Mouse (Mus musculus): ENCODE measurements at regions not wholly inside any gene's neighbourhood (a gene's known extent, or its start where the extent isn't known, plus 50 kb on each side); places are given as distances from the start of the nearest gene placed in this dataset.

GRCm38 (mm10) chr1:78050231-78050630 lies 146.7 kb downstream of the Pax3 start:
- Histone ChIP-seq H3K27ac (ENCODE audit: insufficient read depth, low read depth, low read length) (no peak overlapping the region), H3K4me1 (ENCODE audit: control insufficient read depth, insufficient read depth, low read length) (no peaks in the 10 kb centered on the region), H3K4me3 (ENCODE audit: insufficient read depth, low read length) (no peak overlapping the region)
- TF ChIP-seq POLR2A (IDR thresholded peaks at IDR 0.05; ENCODE audit: borderline replicate concordance, low read depth, low read length) (no peak), CTCF (IDR thresholded peaks at IDR 0.05; ENCODE audit: low read depth, low read length) (no peak)

GRCm38 (mm10) chr1:78032336-78032735 lies 164.6 kb downstream of the Pax3 start:
- no peak overlapping the region for H3K27ac ChIP-seq (ENCODE audit: insufficient read depth, low read depth, low read length)
- TF ChIP-seq CTCF (IDR thresholded peaks at IDR 0.05; ENCODE audit: low read depth, low read length): no peak
- TF ChIP-seq POLR2A (IDR thresholded peaks at IDR 0.05; ENCODE audit: borderline replicate concordance, low read depth, low read length): no peak
- H3K4me1 ChIP-seq (ENCODE audit: control insufficient read depth, insufficient read depth, low read length): no peaks in the 10 kb centered on the region
- H3K4me3 ChIP-seq (ENCODE audit: insufficient read depth, low read length): no peak overlapping the region

GRCm38 (mm10) chr1:78021766-78022165 lies 175.2 kb downstream of the Pax3 start:
- Histone ChIP-seq H3K4me3 (ENCODE audit: insufficient read depth, low read length) (no peak overlapping the region), H3K27ac (ENCODE audit: insufficient read depth, low read depth, low read length) (no peak overlapping the region), H3K4me1 (ENCODE audit: control insufficient read depth, insufficient read depth, low read length) (no peaks in the 10 kb centered on the region)
- TF ChIP-seq POLR2A (IDR thresholded peaks at IDR 0.05; ENCODE audit: borderline replicate concordance, low read depth, low read length) (no peak), CTCF (IDR thresholded peaks at IDR 0.05; ENCODE audit: low read depth, low read length) (no peak)

- no peak overlapping the region for H3K4me3 ChIP-seq (ENCODE audit: insufficient read depth, low read length)
- TF ChIP-seq POLR2A (IDR thresholded peaks at IDR 0.05; ENCODE audit: borderline replicate concordance, low read depth, low read length): no peak
- TF ChIP-seq CTCF (IDR thresholded peaks at IDR 0.05; ENCODE audit: low read depth, low read length): no peak
- H3K4me1 ChIP-seq (ENCODE audit: control insufficient read depth, insufficient read depth, low read length): no peaks in the 10 kb centered on the region
- no peak overlapping the region for H3K27ac ChIP-seq (ENCODE audit: insufficient read depth, low read depth, low read length)
Measured at GRCm38 (mm10) chr1:78021014-78021413, 175.9 kb downstream of the Pax3 start.

- H3K4me1 ChIP-seq (ENCODE audit: control insufficient read depth, insufficient read depth, low read length): no peaks in the 10 kb centered on the region
- TF ChIP-seq POLR2A (IDR thresholded peaks at IDR 0.05; ENCODE audit: borderline replicate concordance, low read depth, low read length): no peak
- TF ChIP-seq CTCF (IDR thresholded peaks at IDR 0.05; ENCODE audit: low read depth, low read length): no peak
- H3K27ac ChIP-seq (ENCODE audit: insufficient read depth, low read depth, low read length): no peak overlapping the region
- no peak overlapping the region for H3K4me3 ChIP-seq (ENCODE audit: insufficient read depth, low read length)
Measured at GRCm38 (mm10) chr1:78017949-78018617, 178.9 kb downstream of the Pax3 start.

- TF ChIP-seq POLR2A (IDR thresholded peaks at IDR 0.05; ENCODE audit: borderline replicate concordance, low read depth, low read length): no peak
- TF ChIP-seq CTCF (IDR thresholded peaks at IDR 0.05; ENCODE audit: low read depth, low read length): no peak
- H3K4me3 ChIP-seq (ENCODE audit: insufficient read depth, low read length): no peak overlapping the region
- H3K4me1 ChIP-seq (ENCODE audit: control insufficient read depth, insufficient read depth, low read length): no peaks in the 10 kb centered on the region
- no peak overlapping the region for H3K27ac ChIP-seq (ENCODE audit: insufficient read depth, low read depth, low read length)
Measured at GRCm38 (mm10) chr1:78016541-78017267, 180.2 kb downstream of the Pax3 start.

GRCm38 (mm10) chr1:78015999-78016398 lies 180.9 kb downstream of the Pax3 start:
- no peak overlapping the region for H3K4me3 ChIP-seq (ENCODE audit: insufficient read depth, low read length)
- TF ChIP-seq CTCF (IDR thresholded peaks at IDR 0.05; ENCODE audit: low read depth, low read length) (no peak), POLR2A (IDR thresholded peaks at IDR 0.05; ENCODE audit: borderline replicate concordance, low read depth, low read length) (no peak)
- no peak overlapping the region for H3K27ac ChIP-seq (ENCODE audit: insufficient read depth, low read depth, low read length)
- no peaks in the 10 kb centered on the region for H3K4me1 ChIP-seq (ENCODE audit: control insufficient read depth, insufficient read depth, low read length)

GRCm38 (mm10) chr1:78013396-78013795 lies 183.5 kb downstream of the Pax3 start:
- H3K27ac ChIP-seq (ENCODE audit: insufficient read depth, low read depth, low read length): no peak overlapping the region
- no peaks in the 10 kb centered on the region for H3K4me1 ChIP-seq (ENCODE audit: control insufficient read depth, insufficient read depth, low read length)
- H3K4me3 ChIP-seq (ENCODE audit: insufficient read depth, low read length): no peak overlapping the region
- TF ChIP-seq POLR2A (IDR thresholded peaks at IDR 0.05; ENCODE audit: borderline replicate concordance, low read depth, low read length) (no peak), CTCF (IDR thresholded peaks at IDR 0.05; ENCODE audit: low read depth, low read length) (no peak)

- H3K4me1 ChIP-seq (ENCODE audit: control insufficient read depth, insufficient read depth, low read length): no peaks in the 10 kb centered on the region
- no peak for TF ChIP-seq POLR2A (IDR thresholded peaks at IDR 0.05; ENCODE audit: borderline replicate concordance, low read depth, low read length)
- no peak for TF ChIP-seq CTCF (IDR thresholded peaks at IDR 0.05; ENCODE audit: low read depth, low read length)
- no peak overlapping the region for H3K27ac ChIP-seq (ENCODE audit: insufficient read depth, low read depth, low read length)
- H3K4me3 ChIP-seq (ENCODE audit: insufficient read depth, low read length): no peak overlapping the region
Measured at GRCm38 (mm10) chr1:78008811-78009410, 188.0 kb downstream of the Pax3 start.

GRCm38 (mm10) chr1:78004376-78004775 lies 192.6 kb downstream of the Pax3 start:
- no peak for TF ChIP-seq CTCF (IDR thresholded peaks at IDR 0.05; ENCODE audit: low read depth, low read length)
- no peak for TF ChIP-seq POLR2A (IDR thresholded peaks at IDR 0.05; ENCODE audit: borderline replicate concordance, low read depth, low read length)
- H3K27ac ChIP-seq (ENCODE audit: insufficient read depth, low read depth, low read length): no peak overlapping the region
- H3K4me1 ChIP-seq (ENCODE audit: control insufficient read depth, insufficient read depth, low read length): no peaks in the 10 kb centered on the region
- H3K4me3 ChIP-seq (ENCODE audit: insufficient read depth, low read length): no peak overlapping the region

All from bone marrow macrophage, adult 2 months (primary cell).